Mouse (Mus musculus): ENCODE measurements around the gene 1700020L24Rik.

DNA sequence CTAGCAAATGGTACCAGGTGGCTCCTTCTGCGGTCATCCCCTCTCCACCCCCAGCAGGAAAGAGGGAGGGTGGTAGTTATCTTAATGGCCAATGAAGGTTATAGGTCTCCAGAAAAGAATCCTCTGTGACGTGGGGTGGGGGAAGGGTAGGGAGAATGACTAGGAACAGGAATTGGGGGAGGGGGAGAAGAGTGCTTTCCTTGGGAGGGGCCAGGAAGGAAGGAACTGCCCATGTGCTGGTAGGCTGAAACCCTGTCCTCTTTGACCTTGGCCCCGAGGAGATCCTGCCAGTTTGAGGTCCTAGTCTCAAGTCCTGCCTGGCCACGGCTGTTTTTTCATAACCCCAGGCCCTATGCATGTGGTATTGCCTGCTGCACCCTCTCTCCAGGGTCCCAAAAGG is 11.8 kb downstream of the 1700020L24Rik start:
- TF ChIP-seq POLR2A (IDR thresholded peaks at IDR 0.05; ENCODE audit: borderline replicate concordance, control insufficient read depth, low read depth, low read length): no peak
- TF ChIP-seq CTCF (IDR thresholded peaks at IDR 0.05; ENCODE audit: control insufficient read depth, insufficient read depth, low read length): no peak
